Mouse (Mus musculus) left cerebral cortex, adult 11 months (tissue): ENCODE measurements at regions not wholly inside any gene's neighbourhood (a gene's known extent, or its start where the extent isn't known, plus 50 kb on each side); places are given as distances from the start of the nearest gene placed in this dataset.
A peak's percentile ranks its signal among the peaks of the same experiment; 100 is the strongest.

Source experiments
- DNase-seq: peaks from one replicate; pipeline ENCODE4 v3.0.0; 2022; ENCODE audit warnings: low spot score

GRCm38 (mm10) chr1:102628061-102628460, 2140.3 kb upstream of the Cdh20 start:
- peak; percentile 92 for DNase-seq

DNA sequence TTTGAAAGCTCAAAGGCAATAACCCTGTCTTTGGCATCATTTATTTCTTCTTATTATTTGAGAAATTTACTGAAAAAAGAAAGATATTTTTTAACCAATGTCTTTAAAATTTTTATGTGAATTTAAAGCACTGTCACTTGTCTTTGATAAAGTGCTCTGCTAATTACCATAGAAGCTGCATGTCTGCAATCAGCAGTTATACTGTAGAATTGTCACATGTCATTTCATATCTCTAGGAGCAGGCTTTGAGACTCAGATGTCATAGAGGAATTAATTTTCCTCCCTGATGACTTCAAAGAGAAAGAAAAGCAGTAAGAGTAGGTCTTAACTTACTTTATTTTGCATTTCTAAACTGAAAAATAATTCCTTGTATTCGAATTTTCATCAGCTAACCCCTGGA, 2123.9 kb upstream of the Cdh20 start:
- no peak for DNase-seq

DNA sequence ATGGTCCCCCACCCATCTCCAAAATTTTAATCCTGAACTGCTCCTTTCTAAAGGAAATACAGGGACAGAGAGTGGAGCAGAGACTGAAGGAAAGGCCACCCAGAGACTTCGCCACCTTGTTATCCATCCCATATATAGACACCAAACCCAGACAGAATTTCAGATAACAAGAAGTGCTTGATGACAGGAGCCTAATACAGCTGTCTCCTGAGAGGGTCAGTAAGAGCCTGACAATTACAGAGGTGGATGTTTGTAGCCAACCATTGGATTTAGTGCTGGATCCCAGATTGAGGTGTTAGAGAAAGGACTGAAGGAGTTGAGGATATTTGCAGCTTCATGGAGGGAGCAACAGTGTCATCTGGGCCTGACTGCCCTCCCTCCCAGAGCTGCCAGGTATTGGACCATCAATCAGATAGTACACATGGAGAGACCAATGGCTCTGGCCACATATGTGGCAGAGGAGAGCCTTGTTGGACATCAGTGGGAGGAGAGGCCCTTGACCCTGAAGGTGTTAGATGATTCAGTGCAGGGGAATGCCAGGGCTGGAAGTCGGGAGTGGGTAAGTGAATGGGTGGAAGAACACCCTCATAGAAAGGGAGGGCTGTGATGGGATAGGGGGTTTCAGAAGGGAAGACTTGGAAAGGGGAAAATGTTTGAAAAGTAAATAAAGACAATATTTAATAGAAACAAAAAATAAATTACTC, 2080.8 kb upstream of the Cdh20 start:
- DNase-seq, result no peak

GRCm38 (mm10) chr1:102716459-102716858, 2051.9 kb upstream of the Cdh20 start:
- no peak for DNase-seq

DNA sequence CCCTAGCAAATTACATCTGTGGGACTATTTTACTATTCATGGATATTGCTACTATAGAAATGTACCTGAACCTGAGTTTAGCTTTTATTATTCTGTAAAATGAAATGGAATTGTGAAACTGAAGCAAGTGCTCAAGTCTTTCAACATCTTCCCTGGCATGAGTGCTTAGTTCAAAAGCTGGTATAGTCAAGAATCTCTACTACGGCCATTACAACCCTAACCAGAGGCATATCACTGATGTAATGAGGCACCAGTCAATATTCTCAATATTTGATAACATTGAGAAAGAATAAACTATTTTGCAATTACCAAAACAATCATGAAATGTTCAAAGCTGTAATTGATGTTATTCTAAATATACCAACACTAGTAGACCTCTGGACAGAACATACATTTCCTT, 2034.3 kb upstream of the Cdh20 start:
- no peak for DNase-seq

- DNase-seq, result no peak
Observed at GRCm38 (mm10) chr1:102735392-102735791, 2032.9 kb upstream of the Cdh20 start.

GRCm38 (mm10) chr1:102757941-102758340, 2010.4 kb upstream of the Cdh20 start:
- no peak for DNase-seq
